Mouse (Mus musculus) heart, embryonic 11.5 days (tissue): ENCODE measurements at regions not wholly inside any gene's neighbourhood (a gene's known extent, or its start where the extent isn't known, plus 50 kb on each side); places are given as distances from the start of the nearest gene placed in this dataset.

Experiments
- ATAC-seq: fragments of 200-750 bp; cut with Nextera tagmentation; replicated peaks from 2 replicates; pipeline ENCODE4 v1.8.0; 2017; ENCODE audit warnings: moderate library complexity; ENCODE audit not compliant: insufficient number of reproducible peaks, low FRiP score, low TSS enrichment
- H3K27ac ChIP-seq: fragments of 300-500 bp; sonication (generic); 2 replicates; pipeline ENCODE4 v1.5.1; 2014; ENCODE audit warnings: mild to moderate bottlenecking, low read depth, low read length
- H3K27me3 ChIP-seq: fragments of 300-500 bp; sonication (generic); 2 replicates; pipeline ENCODE4 v1.6.1; 2014; ENCODE audit warnings: mild to moderate bottlenecking, low read length, mixed read lengths; ENCODE audit not compliant: control insufficient read depth, insufficient read depth
- H3K36me3 ChIP-seq: fragments of 300-500 bp; sonication (generic); 2 replicates; pipeline ENCODE4 v1.6.1; 2014; ENCODE audit warnings: mild to moderate bottlenecking, low read length, moderate library complexity, mixed read lengths; ENCODE audit not compliant: control insufficient read depth, insufficient read depth
- H3K4me1 ChIP-seq: fragments of 300-500 bp; sonication (generic); 2 replicates; pipeline ENCODE4 v1.6.1; 2014; ENCODE audit warnings: low read length; ENCODE audit not compliant: control insufficient read depth, insufficient read depth
- H3K4me2 ChIP-seq: fragments of 300-500 bp; sonication (generic); 2 replicates; pipeline ENCODE4 v1.6.1; 2014; ENCODE audit warnings: mild to moderate bottlenecking, moderate library complexity
- H3K4me3 ChIP-seq: fragments of 300-500 bp; sonication (generic); 2 replicates; pipeline ENCODE4 v1.5.1; 2014; ENCODE audit warnings: low read depth, low read length
- H3K9ac ChIP-seq: fragments of 300-500 bp; sonication (generic); 2 replicates; pipeline ENCODE4 v1.6.1; 2014; ENCODE audit warnings: mild to moderate bottlenecking, low read depth, low read length, moderate library complexity
- H3K9me3 ChIP-seq: fragments of 300-500 bp; sonication (generic); replicated peaks from 2 replicates; pipeline ENCODE4 v1.6.1; 2016; ENCODE audit warnings: low read length; ENCODE audit not compliant: control insufficient read depth
- WGBS: fragments of 180-500 bp; shearing (Covaris S2); extraction: QIAGEN DNeasy Blood & Tissue Kit; methylation state at CpG from one replicate; pipeline ENCODE4 v1.1.7; 2014; ENCODE audit not compliant: insufficient replicate concordance; 5-methylcytosine and 5-hydroxymethylcytosine counted together

- Histone ChIP-seq H3K9me3 (no peaks in the 10 kb centered on the region), H3K4me3 (no peak overlapping the region), H3K4me1 (no peaks in the 10 kb centered on the region), H3K9ac (no peak overlapping the region), H3K27me3 (no peaks in the 10 kb centered on the region), H3K27ac (no peak overlapping the region), H3K36me3 (no peaks in the 10 kb centered on the region), H3K4me2 (no peak overlapping the region)
- 63% methylated on average over 11 of the region's 11 CpGs for WGBS
- ATAC-seq, result no peak
Observed at GRCm38 (mm10) chr9:84774348-84774747, 538.2 kb upstream of the Gm11114 start.

GRCm38 (mm10) chr9:84775190-84775589 lies 537.4 kb upstream of the Gm11114 start:
- no peaks in the 10 kb centered on the region for H3K9me3 ChIP-seq
- H3K9ac ChIP-seq, result no peak overlapping the region
- no peak overlapping the region for H3K4me2 ChIP-seq
- no peak for ATAC-seq
- H3K4me1 ChIP-seq, result no peaks in the 10 kb centered on the region
- no peak overlapping the region for H3K4me3 ChIP-seq
- no peaks in the 10 kb centered on the region for H3K36me3 ChIP-seq
- no peaks in the 10 kb centered on the region for H3K27me3 ChIP-seq
- no peak overlapping the region for H3K27ac ChIP-seq
- WGBS, result 34% methylated on average over 2 of the region's 2 CpGs

GRCm38 (mm10) chr9:84779125-84779524 lies 533.4 kb upstream of the Gm11114 start:
- no peaks in the 10 kb centered on the region for H3K4me1 ChIP-seq
- WGBS, result 70% methylated on average over 1 of the region's 1 CpGs
- no peaks in the 10 kb centered on the region for H3K27me3 ChIP-seq
- H3K9ac ChIP-seq, result no peak overlapping the region
- no peak overlapping the region for H3K4me3 ChIP-seq
- no peak for ATAC-seq
- H3K4me2 ChIP-seq, result no peak overlapping the region
- no peaks in the 10 kb centered on the region for H3K36me3 ChIP-seq
- H3K9me3 ChIP-seq, result no peaks in the 10 kb centered on the region
- H3K27ac ChIP-seq, result no peak overlapping the region

DNA sequence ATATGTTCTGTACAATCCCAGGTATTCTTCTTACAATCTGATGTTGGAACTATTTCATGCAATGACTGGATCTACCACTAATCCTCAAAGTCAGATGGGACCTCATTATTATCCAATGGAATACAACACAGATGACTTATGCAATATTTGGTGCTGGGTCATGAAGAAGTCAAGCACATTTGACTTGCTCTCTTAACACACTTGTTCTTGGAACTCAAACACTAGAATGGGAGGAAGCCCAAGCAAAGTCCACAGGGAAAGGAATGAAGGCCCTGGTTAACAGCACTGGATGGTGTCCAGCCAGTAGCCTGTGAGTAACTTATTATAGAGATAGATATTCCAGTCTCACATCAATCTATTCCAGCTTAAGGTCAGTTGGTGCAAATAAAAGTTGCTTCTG lies 486.8 kb upstream of the Gm11114 start:
- no peaks in the 10 kb centered on the region for H3K27me3 ChIP-seq
- no peak overlapping the region for H3K9ac ChIP-seq
- H3K9me3 ChIP-seq, result no peaks in the 10 kb centered on the region
- H3K4me2 ChIP-seq, result no peak overlapping the region
- H3K4me1 ChIP-seq, result no peaks in the 10 kb centered on the region
- no peak for ATAC-seq
- no peaks in the 10 kb centered on the region for H3K36me3 ChIP-seq
- no peak overlapping the region for H3K27ac ChIP-seq
- no peak overlapping the region for H3K4me3 ChIP-seq

- ATAC-seq, result no peak
- WGBS, result 63% methylated on average over 5 of the region's 5 CpGs
- H3K4me2 ChIP-seq, result no peak overlapping the region
Observed at GRCm38 (mm10) chr9:84828934-84829333, 483.6 kb upstream of the Gm11114 start.

DNA sequence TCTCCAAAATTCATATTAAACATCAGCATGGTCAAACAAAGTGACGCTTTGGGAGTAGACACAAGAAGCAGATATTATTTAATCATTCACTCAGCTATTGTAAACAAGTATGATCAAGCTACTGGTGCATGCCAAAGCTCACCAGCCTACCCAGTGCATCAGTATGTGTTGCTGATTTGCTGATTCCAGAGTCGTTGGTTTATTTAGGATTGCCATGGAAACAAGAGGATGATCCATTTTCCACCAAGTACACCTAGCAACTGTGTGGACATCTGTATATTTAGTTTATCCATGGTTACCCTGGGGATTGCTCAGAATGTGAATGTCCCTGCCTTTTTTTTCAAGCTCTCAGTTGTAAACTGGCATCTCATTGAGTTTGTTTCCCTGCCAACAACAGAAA lies 481.9 kb upstream of the Gm11114 start:
- H3K9me3 ChIP-seq, result no peaks in the 10 kb centered on the region
- WGBS, result 67% methylated on average over 2 of the region's 2 CpGs
- H3K4me3 ChIP-seq, result no peak overlapping the region
- no peaks in the 10 kb centered on the region for H3K4me1 ChIP-seq
- H3K4me2 ChIP-seq, result no peak overlapping the region
- no peak overlapping the region for H3K9ac ChIP-seq
- ATAC-seq, result no peak
- H3K36me3 ChIP-seq, result no peaks in the 10 kb centered on the region
- no peaks in the 10 kb centered on the region for H3K27me3 ChIP-seq
- no peak overlapping the region for H3K27ac ChIP-seq

More at GRCm38 (mm10) chr9:84828934-84829333, 483.6 kb upstream of the Gm11114 start:
- Histone ChIP-seq H3K27ac (no peak overlapping the region), H3K4me3 (no peak overlapping the region), H3K27me3 (no peaks in the 10 kb centered on the region), H3K9ac (no peak overlapping the region), H3K9me3 (no peaks in the 10 kb centered on the region), H3K36me3 (no peaks in the 10 kb centered on the region), H3K4me1 (no peaks in the 10 kb centered on the region)

DNA sequence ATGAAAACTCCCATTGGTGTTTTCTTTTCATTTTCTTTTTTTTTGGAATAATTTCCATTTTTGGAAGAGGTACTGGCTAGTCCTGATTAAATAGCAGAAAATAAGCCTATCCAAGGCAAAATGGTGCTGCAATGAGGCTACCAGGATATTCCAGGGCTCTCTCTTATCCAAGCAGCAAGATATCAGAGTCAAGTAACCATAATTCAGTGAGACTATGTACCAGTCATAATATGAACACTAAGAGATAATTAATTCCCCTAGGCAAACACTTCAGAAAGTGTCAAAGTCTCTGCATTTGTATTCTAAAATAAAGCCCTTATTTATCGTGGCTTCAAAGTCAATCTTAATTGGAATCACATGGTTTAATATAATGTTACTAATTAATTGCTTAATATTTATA lies 475.1 kb upstream of the Gm11114 start:
- Histone ChIP-seq H3K4me1 (no peaks in the 10 kb centered on the region), H3K4me2 (no peak overlapping the region), H3K9ac (no peak overlapping the region), H3K9me3 (no peaks in the 10 kb centered on the region), H3K36me3 (no peaks in the 10 kb centered on the region), H3K27ac (no peak overlapping the region), H3K4me3 (no peak overlapping the region), H3K27me3 (no peaks in the 10 kb centered on the region)
- ATAC-seq, result no peak
- 69% methylated on average over 1 of the region's 1 CpGs for WGBS

DNA sequence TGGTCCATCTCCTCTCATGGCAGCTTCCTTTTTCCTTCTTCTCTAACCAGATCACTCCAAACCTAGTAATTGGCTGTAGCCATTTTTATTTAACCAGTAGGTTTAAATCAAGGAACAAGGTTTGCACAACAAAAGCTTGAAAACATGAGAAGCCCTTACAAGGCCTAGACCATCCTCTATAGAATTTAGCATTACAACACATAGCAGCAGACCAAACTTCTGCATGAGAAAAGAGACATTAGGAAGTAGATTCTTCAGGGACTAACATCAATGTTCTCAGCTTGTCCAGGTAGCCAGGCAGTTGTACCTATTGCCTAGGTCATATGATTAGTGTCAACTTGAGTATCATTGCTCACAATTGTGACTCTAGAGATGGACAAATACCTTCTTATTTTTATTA lies 468.6 kb upstream of the Gm11114 start:
- Histone ChIP-seq H3K4me3 (no peak overlapping the region), H3K36me3 (no peaks in the 10 kb centered on the region), H3K4me2 (no peak overlapping the region), H3K4me1 (no peaks in the 10 kb centered on the region), H3K9me3 (no peaks in the 10 kb centered on the region), H3K27ac (no peak overlapping the region), H3K9ac (no peak overlapping the region), H3K27me3 (no peaks in the 10 kb centered on the region)
- ATAC-seq, result no peak

DNA sequence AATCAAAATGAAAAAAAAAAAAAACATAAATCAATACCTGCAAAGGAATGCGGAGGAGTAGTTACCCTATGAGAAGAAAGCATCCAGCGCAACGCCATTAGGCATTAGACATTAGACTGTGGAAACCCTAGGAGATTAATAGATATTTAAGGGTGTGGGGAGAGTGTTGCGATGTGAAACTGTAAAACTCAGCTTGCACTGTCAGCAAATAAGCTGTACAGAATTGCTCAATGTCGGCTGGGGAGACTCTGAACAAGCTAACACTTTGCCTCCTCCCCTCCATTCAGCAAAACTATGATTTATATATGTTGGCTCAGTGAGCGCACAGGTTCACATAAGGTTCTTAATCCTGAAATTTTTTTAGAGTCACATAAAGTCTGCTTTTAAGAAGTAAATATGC lies 451.0 kb upstream of the Gm11114 start:
- no peak overlapping the region for H3K27ac ChIP-seq
- 83% methylated on average over 6 of the region's 6 CpGs for WGBS

More for the DNA sequence above, 451.0 kb upstream of the Gm11114 start:
- Histone ChIP-seq H3K36me3 (no peaks in the 10 kb centered on the region), H3K9me3 (no peaks in the 10 kb centered on the region), H3K4me3 (no peak overlapping the region), H3K4me1 (no peaks in the 10 kb centered on the region), H3K27me3 (no peaks in the 10 kb centered on the region), H3K9ac (no peak overlapping the region), H3K4me2 (no peak overlapping the region)
- no peak for ATAC-seq
